Mouse (Mus musculus) neural tube, embryonic 11.5 days (tissue): Measurements from ENCODE around the gene H2-K1. TPM values are rescaled to one million over a fixed set of nuclear protein-coding genes. Genes with fewer than 3 reads are reported as not detected.
A peak's percentile ranks its signal among the peaks of the same experiment; 100 is the strongest.

ENCODE experiments used
- ATAC-seq: fragments of 200-750 bp; cut with Nextera tagmentation; 2 replicates; pipeline ENCODE4 v1.8.0; 2017; ENCODE audit warnings: moderate number of reproducible peaks, mild to moderate bottlenecking, moderate TSS enrichment, moderate library complexity; ENCODE audit not compliant: insufficient read depth, low FRiP score, low TSS enrichment
- DNase-seq: peaks from one replicate; pipeline ENCODE4 v3.0.0-alpha.2; 2015; ENCODE audit warnings: low spot score
- H3K27ac ChIP-seq: fragments of 300-500 bp; sonication (generic); 2 replicates; pipeline ENCODE4 v1.5.1; 2014; ENCODE audit warnings: low read depth, mild to moderate bottlenecking, low read length
- H3K27me3 ChIP-seq: fragments of 300-500 bp; sonication (generic); 2 replicates; pipeline ENCODE4 v1.6.1; 2014; ENCODE audit warnings: mild to moderate bottlenecking, low read length, mixed read lengths; ENCODE audit not compliant: control insufficient read depth, insufficient read depth
- H3K36me3 ChIP-seq: fragments of 300-500 bp; sonication (generic); 2 replicates; pipeline ENCODE4 v1.6.1; 2014; ENCODE audit warnings: mild to moderate bottlenecking, low read length, moderate library complexity, mixed read lengths; ENCODE audit not compliant: control insufficient read depth, insufficient read depth
- H3K4me1 ChIP-seq: fragments of 300-500 bp; sonication (generic); 2 replicates; pipeline ENCODE4 v1.6.1; 2014; ENCODE audit warnings: low read length, mixed read lengths; ENCODE audit not compliant: control insufficient read depth, insufficient read depth
- H3K4me2 ChIP-seq: fragments of 300-500 bp; sonication (generic); 2 replicates; pipeline ENCODE4 v1.6.1; 2014; ENCODE audit warnings: low read depth, mild to moderate bottlenecking, moderate library complexity
- H3K4me3 ChIP-seq: fragments of 300-500 bp; sonication (generic); 2 replicates; pipeline ENCODE4 v1.5.1; 2014; ENCODE audit warnings: low read depth, low read length
- H3K9ac ChIP-seq: fragments of 300-500 bp; sonication (generic); 2 replicates; pipeline ENCODE4 v1.6.1; 2014; ENCODE audit warnings: mild to moderate bottlenecking, low read length
- H3K9me3 ChIP-seq: fragments of 300-500 bp; sonication (generic); 2 replicates; pipeline ENCODE4 v1.6.1; 2016; ENCODE audit warnings: low read length; ENCODE audit not compliant: control insufficient read depth
- WGBS: fragments of 180-500 bp; shearing (Covaris S2); extraction: QIAGEN DNeasy Blood & Tissue Kit; methylation state at CpG from one replicate; pipeline ENCODE4 v1.1.7; 2014; 5-methylcytosine and 5-hydroxymethylcytosine counted together
- polyA plus RNA-seq: library from polyadenylated mRNA; unstranded; fragments of >200 nt; fragmentation: Nextera tagmentation; extraction: Ambion mirVana; gene quantifications from 2 replicates; pipeline ENCODE4 v1.2.1, GENCODE M21; 2014

Gene H2-K1
- polyA plus RNA-seq, 1 experiment from 2014 or later, result 23.1 TPM

DNA sequence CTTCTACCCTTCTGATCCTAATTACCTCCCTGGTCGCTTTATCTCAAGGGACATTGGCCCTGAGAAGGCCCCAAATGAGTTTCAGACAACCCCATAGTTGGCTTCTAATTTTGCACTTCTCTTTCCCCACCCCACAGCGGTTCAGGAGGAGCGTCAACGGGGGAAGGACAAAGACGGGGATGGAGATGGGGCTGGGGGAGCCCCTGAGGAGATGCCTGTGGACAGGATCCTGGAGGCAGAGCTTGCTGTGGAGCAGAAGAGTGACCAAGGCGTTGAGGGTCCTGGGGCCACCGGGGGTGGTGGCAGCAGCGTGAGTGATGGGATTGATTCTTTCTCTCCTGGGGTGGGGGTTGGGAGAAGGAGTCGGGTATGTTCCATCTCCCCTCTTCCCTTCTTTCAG lies 35.4 kb upstream of the H2-K1 start:
- 92% methylated on average over 9 of the region's 9 CpGs for WGBS
- ATAC-seq (no peak), DNase-seq (no peak)
- no peak overlapping the region for H3K27ac ChIP-seq
- peaks cover 30% of the 10 kb centered on the region for H3K4me1 ChIP-seq
- H3K27me3 ChIP-seq, result 0 out of 2 replicates have a peak, but pooled peaks cover 2% of the 10 kb centered on the region
- no peak overlapping the region for H3K4me3 ChIP-seq
- H3K36me3 ChIP-seq, result peaks cover 12% of the 10 kb centered on the region
- no peak overlapping the region for H3K4me2 ChIP-seq
- H3K9me3 ChIP-seq, result no peaks in the 10 kb centered on the region; the same call in 1 of the 2 replicates
- H3K9ac ChIP-seq, result no peak overlapping the region

DNA sequence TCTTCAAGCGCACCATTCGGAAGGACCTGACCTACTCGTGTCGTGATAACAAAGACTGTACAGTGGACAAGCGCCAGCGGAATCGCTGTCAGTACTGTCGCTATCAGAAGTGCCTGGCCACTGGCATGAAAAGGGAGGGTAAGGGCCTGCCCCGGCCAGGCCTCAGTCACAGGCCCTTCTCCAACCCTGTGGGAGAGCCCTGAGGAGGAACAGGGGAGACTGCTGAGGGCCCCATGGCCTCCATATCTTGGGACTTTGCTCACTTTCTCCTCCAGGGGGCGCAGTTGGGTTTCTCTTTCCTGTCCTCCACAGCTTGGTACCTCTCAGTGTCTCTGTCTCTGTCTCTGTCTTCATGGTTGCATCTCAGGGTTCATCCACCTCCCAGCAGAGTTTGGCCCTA lies 33.9 kb upstream of the H2-K1 start:
- H3K27ac ChIP-seq, result no peak overlapping the region
- ATAC-seq (no peak), DNase-seq (peak; percentile 64)
- no peaks in the 10 kb centered on the region; the same call in 1 of the 2 replicates for H3K9me3 ChIP-seq
- H3K4me3 ChIP-seq, result no peak overlapping the region
- no peak overlapping the region for H3K4me2 ChIP-seq
- H3K9ac ChIP-seq, result no peak overlapping the region
- no peaks in the 10 kb centered on the region for H3K27me3 ChIP-seq
- H3K36me3 ChIP-seq, result peaks cover 22% of the 10 kb centered on the region
- 80% methylated on average over 10 of the region's 10 CpGs for WGBS
- peaks cover 33% of the 10 kb centered on the region for H3K4me1 ChIP-seq

DNA sequence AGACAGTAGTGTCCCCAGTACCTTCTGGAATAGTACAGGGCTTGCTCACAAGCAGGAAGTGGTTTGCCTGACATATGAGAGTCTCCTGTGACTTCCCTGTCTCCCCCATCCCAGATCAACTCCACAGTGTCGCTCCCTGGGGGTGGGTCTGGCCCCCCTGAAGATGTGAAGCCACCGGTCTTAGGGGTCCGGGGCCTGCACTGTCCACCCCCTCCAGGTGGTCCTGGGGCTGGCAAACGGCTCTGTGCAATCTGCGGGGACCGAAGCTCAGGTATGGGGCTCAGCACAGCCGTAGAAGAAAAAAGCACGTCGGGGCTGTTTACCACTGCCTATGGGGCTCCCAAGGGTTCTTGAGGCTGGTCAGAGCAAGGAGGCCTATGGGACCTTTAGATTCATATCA lies 33.3 kb upstream of the H2-K1 start:
- peaks cover 25% of the 10 kb centered on the region for H3K36me3 ChIP-seq

GRCm38 (mm10) chr17:34032806-34033205 lies 32.7 kb upstream of the H2-K1 start:
- WGBS, result 65% methylated on average over 9 of the region's 9 CpGs
- Histone ChIP-seq H3K27ac (no peak overlapping the region), H3K36me3 (peaks cover 24% of the 10 kb centered on the region)

More for the DNA sequence above, 33.3 kb upstream of the H2-K1 start:
- Histone ChIP-seq H3K9me3 (no peaks in the 10 kb centered on the region; the same call in 1 of the 2 replicates), H3K4me1 (peaks cover 33% of the 10 kb centered on the region), H3K9ac (no peak overlapping the region), H3K4me3 (no peak overlapping the region), H3K4me2 (no peak overlapping the region), H3K27ac (no peak overlapping the region), H3K27me3 (no peaks in the 10 kb centered on the region)
- ATAC-seq (no peak), DNase-seq (peak; percentile 6)
- WGBS, result 93% methylated on average over 9 of the region's 9 CpGs

GRCm38 (mm10) chr17:34032174-34032632 lies 32.1 kb upstream of the H2-K1 start:
- Histone ChIP-seq H3K27ac (peak overlapping the region; percentile 96), H3K4me3 (peak overlapping the region; percentile 88), H3K9me3 (no peaks in the 10 kb centered on the region; the same call in 1 of the 2 replicates), H3K4me2 (peak overlapping the region; percentile 79), H3K36me3 (peaks cover 20% of the 10 kb centered on the region), H3K27me3 (no peaks in the 10 kb centered on the region), H3K9ac (peak overlapping the region; percentile 94), H3K4me1 (peaks cover 27% of the 10 kb centered on the region)
- under 1% methylated on average over 43 of the region's 48 CpGs for WGBS
- DNase-seq (no peak), ATAC-seq (no peak)

More at GRCm38 (mm10) chr17:34032806-34033205, 32.7 kb upstream of the H2-K1 start:
- no peak for DNase-seq
- no peak for ATAC-seq
- Histone ChIP-seq H3K27me3 (no peaks in the 10 kb centered on the region), H3K4me2 (peak overlapping the region; percentile 79), H3K4me3 (peak overlapping the region; percentile 88), H3K9ac (peak overlapping the region; percentile 94), H3K4me1 (peaks cover 26% of the 10 kb centered on the region), H3K9me3 (no peaks in the 10 kb centered on the region; the same call in 1 of the 2 replicates)

- Histone ChIP-seq H3K4me3 (peak within 1 kb of the TSS; percentile 88), H3K27ac (peak within 1 kb of the TSS; percentile 96), H3K36me3 (peaks cover 19% of the 10 kb centered on the region), H3K27me3 (no peaks in the 10 kb centered on the region), H3K4me2 (peak within 1 kb of the TSS; percentile 79), H3K9me3 (no peaks in the 10 kb centered on the region; the same call in 1 of the 2 replicates), H3K9ac (peak within 1 kb of the TSS; percentile 94), H3K4me1 (peaks cover 33% of the 10 kb centered on the region)
- DNase-seq, result peak; percentile 100
- peak; percentile 48 for ATAC-seq
- under 1% methylated on average over 83 of the region's 88 CpGs for WGBS
Observed at GRCm38 (mm10) chr17:34031465-34032173, 31.5 kb upstream of the H2-K1 start, which contains the start of the genes Slc39a7 and Rxrb. Slc39a7 (minus strand) TSS chr17:34031682. Rxrb (plus strand) TSS chr17:34031812.

- Histone ChIP-seq H3K4me3 (peak overlapping the region; percentile 88), H3K27ac (peak overlapping the region; percentile 96), H3K9me3 (no peaks in the 10 kb centered on the region; the same call in 1 of the 2 replicates), H3K36me3 (peaks cover 16% of the 10 kb centered on the region), H3K27me3 (no peaks in the 10 kb centered on the region), H3K4me2 (peak overlapping the region; percentile 79), H3K4me1 (peaks cover 40% of the 10 kb centered on the region), H3K9ac (peak overlapping the region; percentile 94)
- ATAC-seq (no peak; the same call in 1 of the 2 replicates), DNase-seq (peak; percentile 32)
- 5% methylated on average over 20 of the region's 20 CpGs for WGBS
Observed at GRCm38 (mm10) chr17:34030861-34031326, 30.7 kb upstream of the H2-K1 start.

GRCm38 (mm10) chr17:34029890-34030595 lies 29.9 kb upstream of the H2-K1 start:
- 77% methylated on average over 21 of the region's 21 CpGs for WGBS
- H3K4me2 ChIP-seq, result peak overlapping the region; percentile 79
- peaks cover 13% of the 10 kb centered on the region for H3K36me3 ChIP-seq
- peak overlapping the region; percentile 88 for H3K4me3 ChIP-seq
- ATAC-seq (no peak), DNase-seq (no peak)
- H3K27ac ChIP-seq, result 0 out of 2 replicates have a peak overlapping the region, but pooled peaks have one; percentile 4
- H3K9ac ChIP-seq, result peak overlapping the region; percentile 94
- peaks cover 43% of the 10 kb centered on the region for H3K4me1 ChIP-seq
- no peaks in the 10 kb centered on the region for H3K27me3 ChIP-seq
- no peaks in the 10 kb centered on the region for H3K9me3 ChIP-seq
